Mouse (Mus musculus) forebrain, embryonic 16.5 days (tissue): Measurements from ENCODE around the gene Ccne1. TPM values are rescaled to one million over a fixed set of nuclear protein-coding genes. Genes with fewer than 3 reads are reported as not detected.

Experiments used
- polyA plus RNA-seq: library from polyadenylated mRNA; unstranded; fragments of >200 nt; fragmentation: Nextera tagmentation; extraction: Ambion mirVana; gene quantifications from 2 replicates; pipeline ENCODE4 v1.2.1, GENCODE M21; 2015

Ccne1 gene
- polyA plus RNA-seq, 1 experiment from 2014 or later: 14.3 TPM

Other genes starting within 250 kb of the Ccne1 start
- gene Uri1, start 84.0 kb downstream of the Ccne1 start, polyA plus RNA-seq: 35.9 and 43.9 TPM in 2 replicates
- gene 1600014C10Rik, start 75.7 kb upstream of the Ccne1 start, polyA plus RNA-seq: 17.7 and 18.7 TPM in 2 replicates
- 0.42 and 0.71 TPM in 2 replicates for gene Plekhf1, start 120.5 kb upstream of the Ccne1 start, polyA plus RNA-seq
- 88.1 and 91.0 TPM in 2 replicates for gene Pop4, start 163.9 kb upstream of the Ccne1 start, polyA plus RNA-seq